Mouse (Mus musculus) hindbrain, embryonic 16.5 days (tissue): Measurements from ENCODE around the gene Ing4. TPM values are rescaled to one million over a fixed set of nuclear protein-coding genes. Genes with fewer than 3 reads are reported as not detected.

Source experiments
- microRNA-seq: library from miRNA; unstranded; fragments of <30 nt; microRNA quantifications from one replicate; pipeline ENCODE4, GENCODE M21; 2017
- polyA plus RNA-seq: library from polyadenylated mRNA; unstranded; fragments of >200 nt; fragmentation: Nextera tagmentation; extraction: Ambion mirVana; gene quantifications from 2 replicates; pipeline ENCODE4 v1.2.1, GENCODE M21; 2015

Gene Ing4
- polyA plus RNA-seq, 1 experiment from 2014 or later, result 133 TPM

Small RNA genes lying within 50 kb of the gene (microRNA-seq; reads per million reads assigned to microRNA genes)
- not detected for gene Mir7045

Other genes starting within 250 kb of the Ing4 start
- 9.2 and 10.3 TPM in 2 replicates for gene Spsb2, start 231.1 kb upstream of the Ing4 start, polyA plus RNA-seq
- gene Tpi1, start 225.5 kb upstream of the Ing4 start, polyA plus RNA-seq, result 544 and 601 TPM in 2 replicates
- gene Usp5, start 210.3 kb upstream of the Ing4 start, polyA plus RNA-seq, result 220 and 232 TPM in 2 replicates
- gene Cdca3, start 210.2 kb upstream of the Ing4 start, polyA plus RNA-seq, result 34.2 and 38.5 TPM in 2 replicates
- 1.0 and 1.1 TPM in 2 replicates for gene Gnb3, start 199.5 kb upstream of the Ing4 start, polyA plus RNA-seq
- 7.5 and 16.2 TPM in 2 replicates for gene P3h3, start 182.0 kb upstream of the Ing4 start, polyA plus RNA-seq
- gene Gpr162, start 175.8 kb upstream of the Ing4 start, polyA plus RNA-seq, result 30.9 and 32.9 TPM in 2 replicates
- gene Cd4, start 151.5 kb upstream of the Ing4 start, polyA plus RNA-seq, result 0.26 and 0.27 TPM in 2 replicates
- 3.0 and 3.6 TPM in 2 replicates for gene Lag3, start 128.1 kb upstream of the Ing4 start, polyA plus RNA-seq
- gene Ptms, start 119.7 kb upstream of the Ing4 start, polyA plus RNA-seq, result 609 and 678 TPM in 2 replicates
- gene Mlf2, start 108.4 kb upstream of the Ing4 start, polyA plus RNA-seq, result 574 and 587 TPM in 2 replicates
- 107 TPM in 2 replicates for gene Cops7a, start 74.2 kb upstream of the Ing4 start, polyA plus RNA-seq
- gene Pianp, start 43.1 kb upstream of the Ing4 start, polyA plus RNA-seq, result 67.4 and 77.9 TPM in 2 replicates
- 11.6 and 15.2 TPM in 2 replicates for gene Zfp384, start 30.6 kb upstream of the Ing4 start, polyA plus RNA-seq
- gene Acrbp, start 9.9 kb downstream of the Ing4 start, polyA plus RNA-seq, result 18.2 and 20.9 TPM in 2 replicates
- gene Lpar5, start 28.2 kb downstream of the Ing4 start, polyA plus RNA-seq, result 0.36 and 0.85 TPM in 2 replicates
- gene Chd4, start 56.2 kb downstream of the Ing4 start, polyA plus RNA-seq, result 66.6 and 68.4 TPM in 2 replicates
- 48.6 and 50.7 TPM in 2 replicates for gene Nop2, start 92.1 kb downstream of the Ing4 start, polyA plus RNA-seq
- 20.3 and 21.9 TPM in 2 replicates for gene Iffo1, start 105.5 kb downstream of the Ing4 start, polyA plus RNA-seq
- 1,587 and 1,624 TPM in 2 replicates for gene Gapdh, start 126.7 kb downstream of the Ing4 start, polyA plus RNA-seq
- gene Ncapd2, start 151.9 kb downstream of the Ing4 start, polyA plus RNA-seq, result 37.7 and 50.2 TPM in 2 replicates
- 140 and 154 TPM in 2 replicates for gene Mrpl51, start 152.0 kb downstream of the Ing4 start, polyA plus RNA-seq
- gene Vamp1, start 175.8 kb downstream of the Ing4 start, polyA plus RNA-seq, result 41.2 and 52.8 TPM in 2 replicates
- gene Tapbpl, start 192.1 kb downstream of the Ing4 start, polyA plus RNA-seq, result 7.7 and 9.1 TPM in 2 replicates
- gene Cd27, start 197.2 kb downstream of the Ing4 start, polyA plus RNA-seq, result 1.1 and 1.4 TPM in 2 replicates
- gene Tuba3a, start 246.3 kb downstream of the Ing4 start, polyA plus RNA-seq, result 0.10 TPM in 1 of 2 replicates, not detected in the other